Mouse (Mus musculus) gastrocnemius, postnatal 14 days (tissue): Measurements from ENCODE around the gene Gm8050. TPM values are rescaled to one million over a fixed set of nuclear protein-coding genes. Genes with fewer than 3 reads are reported as not detected.
"Not testable (repeated sequence)": the region's sequence is repeated elsewhere in the genome, so short reads cannot be mapped to it uniquely, and the experiment has no call there.

ENCODE experiments used
- DNase-seq: peaks from one replicate; pipeline ENCODE4 v3.0.0; 2021; ENCODE audit warnings: mixed read lengths
- intact Hi-C: fragments of 180-260 bp; cut with DNase I; formaldehyde crosslinking; loops from one replicate; pipeline ENCODE4 v1.15.1; 2025; ENCODE audit warnings: low total_unique reads
- long read RNA-seq, 2 experiments: library from polyadenylated mRNA; stranded (forward); transcript quantifications; one replicate each; pipeline ENCODE4 v2.0.0; 2021
- total RNA-seq, 2 experiments: library from RNA; stranded (reverse); gene quantifications; 2 replicates each; pipeline ENCODE4 v1.2.3; 2021

Gm8050 gene
- not detected for total RNA-seq
- long read RNA-seq, experiment 1 = 0 reads
- long read RNA-seq, experiment 2 = 0 reads

DNA sequence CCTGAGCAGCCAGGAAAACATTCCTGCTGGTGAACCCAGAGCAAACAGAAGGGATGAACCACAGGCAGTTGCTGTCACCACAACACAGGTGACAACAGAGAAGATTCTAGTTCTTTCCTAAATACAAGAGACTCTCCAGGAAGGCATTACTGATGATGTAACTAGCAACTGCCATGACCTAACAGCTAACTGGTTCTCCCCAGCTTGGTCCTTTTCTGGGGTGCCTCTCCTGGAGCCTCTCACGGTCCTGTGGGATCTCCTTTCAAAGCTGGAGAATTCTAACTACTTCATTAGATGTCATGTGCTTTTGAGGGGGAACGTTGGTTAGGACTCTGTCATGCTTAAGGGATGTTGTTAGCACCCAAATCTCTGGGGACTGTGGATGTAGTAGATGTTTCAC, at the start of gene Gm8050:
TSS of gene Gm8050 (minus strand) at position 101 of the 400 bp plus-strand sequence.
- intact Hi-C loops, DNase-seq: not testable (repeated sequence)

DNA sequence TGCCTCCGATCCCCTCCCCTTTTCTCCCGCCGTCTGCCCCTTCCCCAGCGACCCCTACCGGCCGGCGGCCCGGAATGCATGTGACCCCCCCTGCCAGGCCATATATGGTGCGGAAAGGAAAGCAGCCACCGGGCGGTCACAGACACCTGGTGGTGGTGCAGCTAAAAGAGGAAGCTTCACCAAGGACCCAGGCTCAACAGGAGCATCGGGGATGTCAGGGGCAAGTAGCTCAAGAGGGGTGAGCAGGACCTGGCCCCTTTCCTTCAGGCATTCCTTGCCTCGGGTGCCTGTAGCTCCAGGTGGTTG, 37.1 kb upstream of the Gm8050 start:
- intact Hi-C loops = not testable (repeated sequence)
- DNase-seq = peak; percentile 1

DNA sequence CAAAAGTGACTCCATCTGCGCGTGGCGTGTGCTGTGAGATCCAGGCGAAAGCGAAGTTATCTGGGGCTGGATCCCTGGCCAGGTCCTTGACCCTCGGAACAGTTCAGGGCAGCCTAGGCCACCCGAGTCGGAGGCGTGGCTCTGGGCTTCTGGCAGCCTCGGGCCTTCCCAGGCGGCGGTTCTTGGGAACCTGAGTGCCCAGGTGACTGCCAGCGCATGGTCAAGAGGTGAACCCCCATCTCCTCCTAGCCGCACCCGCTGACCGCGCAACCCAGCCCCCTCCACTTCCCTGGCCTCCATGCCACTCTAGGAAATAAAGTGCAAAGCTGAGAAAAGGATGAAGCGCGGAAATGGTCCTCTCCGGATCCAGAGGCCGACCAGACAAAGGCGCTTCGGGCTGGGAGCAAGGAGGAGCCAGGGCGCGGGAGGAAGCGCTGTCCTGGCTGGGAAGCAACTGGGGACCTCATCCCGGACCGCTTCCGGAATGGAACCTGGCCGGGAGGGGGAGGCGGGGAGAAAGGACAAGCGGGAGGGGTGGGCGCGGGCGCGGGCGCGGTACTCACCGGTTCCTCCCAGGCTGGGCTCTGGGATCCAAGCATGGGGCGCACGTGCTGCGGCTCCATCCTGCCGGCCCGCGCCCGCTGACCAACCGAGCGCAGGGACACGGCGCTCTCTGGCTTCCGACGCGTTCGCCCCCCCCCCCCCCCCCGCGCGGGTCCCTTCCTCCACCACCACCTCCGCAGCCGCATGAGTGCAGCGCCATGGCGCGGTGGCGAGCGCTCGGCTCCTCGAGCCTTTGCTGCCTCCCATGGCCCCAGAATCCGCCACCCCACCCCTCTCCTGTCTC, 36.6 kb upstream of the Gm8050 start:
- intact Hi-C loops = not testable (repeated sequence)
- DNase-seq = peak; percentile 9

DNA sequence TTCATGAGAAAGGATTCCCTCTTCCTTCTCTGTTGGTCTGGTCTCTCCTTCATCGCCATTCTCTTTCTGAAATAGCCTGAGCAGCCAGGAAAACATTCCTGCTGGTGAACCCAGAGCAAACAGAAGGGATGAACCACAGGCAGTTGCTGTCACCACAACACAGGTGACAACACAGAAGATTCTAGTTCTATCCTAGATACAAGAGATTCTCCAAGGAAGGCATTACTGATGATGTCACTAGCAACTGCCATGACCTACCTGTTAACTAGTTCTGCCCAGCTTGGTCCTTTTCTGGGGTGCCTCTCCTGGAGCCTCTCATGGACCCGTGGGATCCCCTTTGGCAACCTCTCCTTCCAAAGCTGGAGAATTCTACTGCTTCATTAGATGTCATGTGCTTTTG, 22.2 kb upstream of the Gm8050 start, which contains the start of gene Gm3636:
TSS of gene Gm3636 (minus strand) at position 101 of the 400 bp plus-strand sequence.
- DNase-seq, intact Hi-C loops: not testable (repeated sequence)

DNA sequence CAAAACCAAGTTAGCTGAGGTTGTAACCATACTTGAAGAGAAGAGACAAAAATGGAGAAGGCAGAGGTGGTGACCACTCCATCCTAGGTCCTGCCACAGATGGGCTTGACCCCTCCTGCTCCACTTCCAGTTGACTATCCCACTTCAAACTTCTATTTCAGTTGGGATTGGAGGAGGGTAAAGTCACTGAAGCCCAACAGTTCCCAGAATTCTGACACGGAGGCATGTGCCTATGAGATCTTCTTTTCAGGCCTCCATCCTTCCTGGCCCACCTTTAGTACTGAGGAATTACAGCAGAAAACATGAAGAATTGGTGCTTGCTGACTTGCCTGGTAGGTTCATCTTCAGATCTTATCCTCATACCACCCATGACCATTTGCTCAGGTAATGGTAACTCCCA, 36.0 kb downstream of the Gm8050 start, which contains the start of gene Gm10251:
TSS of gene Gm10251 (minus strand) at position 101 of the 400 bp plus-strand sequence.
- DNase-seq, intact Hi-C loops: not testable (repeated sequence)

Other genes starting within 250 kb of the Gm8050 start
- gene Gm8356, start 183.0 kb downstream of the Gm8050 start, total RNA-seq = not detected
- 1 to 10 TPM in 1 of 2 experiments, under 1 TPM in 1; 0.80 to 1.2 TPM for gene Gm3629, start 129.6 kb downstream of the Gm8050 start, total RNA-seq
- not detected for gene Gm3460, start 97.8 kb downstream of the Gm8050 start, total RNA-seq
- gene Gm10251, start 36.1 kb downstream of the Gm8050 start, total RNA-seq = not detected
- 1 to 10 TPM; 2.2 to 2.8 TPM for gene Gm3636, start 22.1 kb upstream of the Gm8050 start, total RNA-seq
- under 1 TPM in 1 of 2 experiments, not detected in 1; 0.23 TPM for gene Gm8362, start 54.2 kb upstream of the Gm8050 start, total RNA-seq
- gene Gm3642, start 120.1 kb upstream of the Gm8050 start, total RNA-seq = not detected
- gene Gm3667, start 169.7 kb upstream of the Gm8050 start, total RNA-seq = under 1 TPM; 0.39 to 0.84 TPM